Mouse (Mus musculus) stomach, embryonic 14.5 days (tissue): ENCODE results near the gene Prrg2. TPM values are rescaled to one million over a fixed set of nuclear protein-coding genes. Genes with fewer than 3 reads are reported as not detected.

Experiments
- ATAC-seq: fragments of 200-750 bp; cut with Nextera tagmentation; 2 replicates; pipeline ENCODE4 v1.8.0; 2017; ENCODE audit warnings: low read depth, moderate TSS enrichment; ENCODE audit not compliant: insufficient number of reproducible peaks, insufficient read depth, low FRiP score
- H3K27ac ChIP-seq: fragments of 300-500 bp; sonication (generic); 2 replicates; pipeline ENCODE4 v1.5.1; 2014; ENCODE audit warnings: mild to moderate bottlenecking, low read length, moderate library complexity, mixed read lengths
- H3K27me3 ChIP-seq: fragments of 300-500 bp; sonication (generic); 2 replicates; pipeline ENCODE4 v1.6.1; 2014; ENCODE audit warnings: low read length, control low read depth, mixed read lengths; ENCODE audit not compliant: control insufficient read depth, insufficient read depth
- H3K36me3 ChIP-seq: fragments of 300-500 bp; sonication (generic); 2 replicates; pipeline ENCODE4 v1.6.1; 2014; ENCODE audit warnings: mild to moderate bottlenecking, control low read depth, low read length, moderate library complexity, mixed read lengths; ENCODE audit not compliant: control insufficient read depth, insufficient read depth
- H3K4me1 ChIP-seq: fragments of 300-500 bp; sonication (generic); 2 replicates; pipeline ENCODE4 v1.6.1; 2014; ENCODE audit warnings: low read length, control low read depth, mixed read lengths; ENCODE audit not compliant: control insufficient read depth, insufficient read depth
- H3K4me2 ChIP-seq: fragments of 300-500 bp; sonication (generic); replicated peaks from 2 replicates; pipeline ENCODE4 v1.6.1; 2014; ENCODE audit warnings: low read depth, low read length, control low read depth
- H3K4me3 ChIP-seq: fragments of 300-500 bp; sonication (generic); 2 replicates; pipeline ENCODE4 v1.5.1; 2014; ENCODE audit warnings: low read depth, low read length, control low read depth
- H3K9ac ChIP-seq: fragments of 300-500 bp; sonication (generic); replicated peaks from 2 replicates; pipeline ENCODE4 v1.6.1; 2014; ENCODE audit warnings: low read depth, mild to moderate bottlenecking, control low read depth, low read length, moderate library complexity, mixed read lengths
- H3K9me3 ChIP-seq: fragments of 300-500 bp; sonication (generic); 2 replicates; pipeline ENCODE4 v1.6.1; 2016; ENCODE audit warnings: low read depth, low read length, control low read depth; ENCODE audit not compliant: control insufficient read depth
- WGBS: fragments of 180-500 bp; shearing (Covaris S2); extraction: QIAGEN DNeasy Blood & Tissue Kit; methylation state at CpG from one replicate; pipeline ENCODE4 v1.1.7; 2014; 5-methylcytosine and 5-hydroxymethylcytosine counted together
- polyA plus RNA-seq: library from polyadenylated mRNA; unstranded; fragments of >200 nt; fragmentation: Nextera tagmentation; extraction: Ambion mirVana; gene quantifications from 2 replicates; pipeline ENCODE4 v1.2.1, GENCODE M21; 2014

Prrg2 gene
- polyA plus RNA-seq, 1 experiment from 2014 or later, result 20.7 TPM

GRCm38 (mm10) chr7:45052181-45052861, 10.2 kb downstream of the Prrg2 start:
- ATAC-seq, result no peak
- peak overlapping the region; percentile 86 for H3K4me3 ChIP-seq
- no peaks in the 10 kb centered on the region for H3K27me3 ChIP-seq
- peak overlapping the region; percentile 99 for H3K27ac ChIP-seq
- H3K4me1 ChIP-seq, result peaks cover 9% of the 10 kb centered on the region
- H3K4me2 ChIP-seq, result peak overlapping the region; percentile 97
- no peaks in the 10 kb centered on the region for H3K9me3 ChIP-seq
- peaks cover 31% of the 10 kb centered on the region for H3K36me3 ChIP-seq
- under 1% methylated on average over 37 of the region's 38 CpGs for WGBS
- H3K9ac ChIP-seq, result peak overlapping the region; percentile 81

GRCm38 (mm10) chr7:45051601-45051974, 10.9 kb downstream of the Prrg2 start:
- WGBS, result under 1% methylated on average over 13 of the region's 13 CpGs
- H3K9ac ChIP-seq, result peak overlapping the region; percentile 81
- peaks cover 9% of the 10 kb centered on the region for H3K4me1 ChIP-seq
- peak overlapping the region; percentile 97 for H3K4me2 ChIP-seq
- no peaks in the 10 kb centered on the region for H3K27me3 ChIP-seq
- H3K4me3 ChIP-seq, result peak overlapping the region; percentile 86
- no peak for ATAC-seq
- peaks cover 38% of the 10 kb centered on the region for H3K36me3 ChIP-seq
- peak overlapping the region; percentile 99; the same call in 1 of the 2 replicates for H3K27ac ChIP-seq
- H3K9me3 ChIP-seq, result no peaks in the 10 kb centered on the region

DNA sequence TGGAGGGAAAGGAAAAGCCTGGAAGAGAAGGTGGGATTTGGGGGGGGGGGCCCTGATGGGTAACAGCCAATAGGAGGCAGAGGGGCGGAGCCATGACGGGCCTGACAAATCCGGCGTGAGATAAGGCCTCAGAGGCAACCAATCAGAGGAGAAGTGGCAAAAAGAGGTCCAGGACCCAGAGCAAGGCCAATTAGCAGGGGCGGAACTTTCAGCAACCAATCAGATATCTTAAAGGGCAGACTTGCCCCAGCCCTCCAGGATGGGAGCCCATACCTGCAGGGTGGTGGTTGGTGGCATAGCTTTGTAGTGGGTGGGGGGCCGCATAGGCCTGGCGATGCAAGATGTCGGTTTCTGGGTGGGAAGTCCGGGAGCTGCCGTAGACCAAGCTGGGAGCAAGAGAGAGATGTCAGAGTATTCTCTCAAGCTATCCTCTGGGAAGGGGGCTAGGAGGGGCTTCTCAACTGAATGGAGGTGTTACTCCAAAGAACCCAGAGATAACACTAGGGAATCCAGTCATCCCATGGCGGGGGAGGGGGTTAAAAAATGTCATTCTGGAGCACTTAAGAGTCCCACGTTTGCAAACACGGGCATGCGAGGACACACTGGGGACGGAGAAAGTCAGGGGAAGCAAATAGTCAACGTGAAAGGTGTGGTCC, 11.4 kb downstream of the Prrg2 start:
- no peaks in the 10 kb centered on the region for H3K9me3 ChIP-seq
- peaks cover 9% of the 10 kb centered on the region for H3K4me1 ChIP-seq
- H3K27ac ChIP-seq, result peak overlapping the region; percentile 99; the same call in 1 of the 2 replicates
- H3K4me2 ChIP-seq, result peak overlapping the region; percentile 97
- peaks cover 43% of the 10 kb centered on the region for H3K36me3 ChIP-seq
- WGBS, result 5% methylated on average over 16 of the region's 16 CpGs
- peak overlapping the region; percentile 86 for H3K4me3 ChIP-seq
- no peaks in the 10 kb centered on the region for H3K27me3 ChIP-seq
- H3K9ac ChIP-seq, result no peak overlapping the region
- peak; percentile 39 for ATAC-seq

DNA sequence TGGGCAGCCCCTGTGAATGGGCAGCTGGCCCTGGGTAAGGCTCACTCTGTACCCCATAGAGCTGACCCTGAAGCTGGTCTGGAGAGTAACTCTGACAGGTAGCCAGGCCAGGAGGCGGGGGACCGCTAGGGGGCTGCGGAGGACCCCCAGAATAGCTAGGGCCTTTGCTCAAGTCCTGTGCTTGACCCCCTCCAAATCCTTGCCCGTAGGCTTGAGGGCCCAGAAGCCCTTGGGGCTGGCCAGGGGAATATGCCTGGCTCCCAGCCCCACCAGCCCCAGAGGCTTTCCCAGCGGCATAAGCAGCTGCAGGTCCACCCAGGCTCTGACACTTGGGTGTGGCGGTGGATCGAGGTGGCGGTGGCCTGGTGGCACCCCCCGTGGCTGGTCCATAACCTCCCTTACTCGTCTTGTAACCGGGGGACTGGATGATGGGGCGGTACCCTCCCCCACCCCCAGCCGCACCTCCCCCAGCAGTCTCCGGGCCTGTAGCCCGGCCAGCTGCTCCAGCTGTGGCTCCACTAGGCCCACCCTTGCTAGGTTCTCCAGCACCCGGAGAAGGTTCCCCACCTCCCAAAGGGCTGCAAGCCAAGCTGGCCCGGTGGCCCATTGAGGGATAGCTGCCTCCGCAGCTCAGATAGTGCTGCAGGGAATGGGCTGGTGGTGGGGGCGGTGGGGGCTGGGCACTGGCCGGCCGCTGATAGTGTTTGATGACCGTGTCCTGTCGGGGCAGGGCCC, 13.4 kb downstream of the Prrg2 start:
- no peak for ATAC-seq
- Histone ChIP-seq H3K4me2 (no peak overlapping the region), H3K9me3 (no peaks in the 10 kb centered on the region), H3K9ac (no peak overlapping the region), H3K4me3 (no peak overlapping the region), H3K27me3 (no peaks in the 10 kb centered on the region), H3K36me3 (peaks cover 63% of the 10 kb centered on the region), H3K4me1 (peaks cover 9% of the 10 kb centered on the region), H3K27ac (no peak overlapping the region)
- 92% methylated on average over 23 of the region's 23 CpGs for WGBS

DNA sequence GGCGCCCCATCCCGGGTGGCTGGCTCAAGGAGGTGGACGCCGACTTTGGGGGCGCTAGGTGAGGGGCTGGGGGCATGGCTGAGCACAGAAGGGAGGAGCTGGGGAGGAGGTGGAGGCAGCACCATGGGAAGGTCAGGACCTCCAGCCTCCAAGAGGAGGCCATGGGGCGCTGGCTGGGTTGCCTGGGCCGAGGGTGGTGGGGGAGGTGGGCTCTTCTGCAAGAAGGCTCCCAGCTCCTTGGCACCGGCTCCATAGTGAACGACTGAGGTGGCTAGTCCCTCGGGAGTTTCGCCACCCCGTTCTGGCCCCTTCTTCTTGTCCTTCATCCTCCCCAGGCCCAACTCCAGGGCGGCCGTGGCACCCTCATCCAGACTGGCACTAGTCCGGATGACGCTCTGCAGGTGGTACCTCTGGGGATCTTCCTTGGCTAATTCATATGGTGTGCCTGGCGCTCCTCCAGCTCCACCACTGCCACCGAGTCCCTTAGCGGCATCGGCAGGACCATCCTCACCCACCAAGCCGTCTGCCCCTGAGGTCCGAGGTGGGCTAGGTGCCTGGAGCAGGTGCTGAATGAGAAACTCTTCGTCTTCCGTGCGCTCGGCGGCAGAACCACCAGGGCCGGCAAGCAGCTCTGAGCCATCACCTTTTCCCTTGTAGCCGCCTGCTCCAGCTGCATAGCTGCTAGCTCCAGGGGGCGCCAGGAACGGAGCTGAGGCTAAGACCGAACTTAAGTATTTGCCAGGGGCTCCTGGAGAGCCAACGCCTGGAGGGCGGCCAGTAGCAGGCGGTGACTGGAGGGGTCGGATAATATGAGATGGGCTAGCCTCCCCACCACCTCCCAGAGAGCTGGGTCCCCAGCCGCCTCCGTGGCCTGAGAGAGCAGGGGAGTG, 14.2 kb downstream of the Prrg2 start:
- 94% methylated on average over 38 of the region's 38 CpGs for whole genome bisulfite sequencing
- no peak overlapping the region for H3K4me3 ChIP-seq
- no peak for ATAC-seq
- no peaks in the 10 kb centered on the region for H3K27me3 ChIP-seq
- no peak overlapping the region for H3K27ac ChIP-seq
- H3K4me1 ChIP-seq, result peaks cover 9% of the 10 kb centered on the region
- H3K4me2 ChIP-seq, result no peak overlapping the region
- no peak overlapping the region for H3K9ac ChIP-seq
- H3K9me3 ChIP-seq, result no peaks in the 10 kb centered on the region
- H3K36me3 ChIP-seq, result peaks cover 71% of the 10 kb centered on the region

DNA sequence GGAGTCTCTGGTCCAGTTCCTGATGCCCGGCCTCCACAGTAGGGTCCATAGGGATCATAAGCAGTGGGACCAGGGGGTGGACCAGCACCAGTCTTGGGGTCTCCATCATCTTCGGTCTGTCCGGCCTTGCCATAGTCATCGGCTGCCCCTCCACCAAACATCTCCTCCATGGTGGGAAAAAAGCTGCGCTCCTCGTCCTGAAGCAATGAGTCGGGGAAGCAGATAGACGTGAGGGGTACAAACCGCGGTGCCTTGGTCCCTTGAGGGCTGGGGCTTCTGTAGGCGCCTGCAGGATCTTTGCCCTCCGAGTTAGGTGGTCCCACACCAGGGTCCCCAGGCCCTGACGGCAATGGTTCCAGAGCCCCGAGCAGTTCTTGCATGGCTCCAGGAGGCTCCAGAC, 15.0 kb downstream of the Prrg2 start:
- Histone ChIP-seq H3K9ac (no peak overlapping the region), H3K4me3 (no peak overlapping the region), H3K27me3 (no peaks in the 10 kb centered on the region), H3K4me2 (no peak overlapping the region), H3K27ac (no peak overlapping the region), H3K4me1 (peaks cover 9% of the 10 kb centered on the region), H3K36me3 (peaks cover 78% of the 10 kb centered on the region), H3K9me3 (no peaks in the 10 kb centered on the region)
- no peak for ATAC-seq
- 95% methylated on average over 14 of the region's 14 CpGs for WGBS

DNA sequence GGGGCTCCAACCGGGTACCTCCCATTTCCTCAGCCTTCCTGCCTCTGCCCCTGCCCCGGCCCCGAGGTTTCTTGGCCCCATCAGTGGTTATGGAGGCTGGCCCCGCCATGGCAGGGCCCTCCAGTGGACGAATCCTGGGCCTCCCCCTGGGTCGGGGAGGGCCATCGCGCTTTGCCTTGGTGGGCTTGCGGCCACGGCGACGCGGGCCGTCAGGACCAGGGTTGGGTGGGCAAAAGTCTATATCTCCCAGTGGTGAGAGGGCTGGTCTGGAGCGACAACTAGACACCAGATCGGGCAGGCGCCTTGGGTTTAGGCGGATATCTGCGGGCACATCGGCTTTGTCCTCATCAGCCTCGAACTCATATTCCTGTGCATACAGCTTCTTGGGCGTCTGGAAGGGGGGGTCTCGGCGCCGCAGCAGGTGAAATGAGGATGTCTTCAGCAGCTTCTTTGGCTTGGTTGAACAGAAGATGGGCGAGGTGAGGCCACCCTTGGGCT, 15.6 kb downstream of the Prrg2 start:
- ATAC-seq, result no peak
- H3K27me3 ChIP-seq, result no peaks in the 10 kb centered on the region
- H3K4me1 ChIP-seq, result peaks cover 9% of the 10 kb centered on the region
- H3K27ac ChIP-seq, result no peak overlapping the region
- no peak overlapping the region for H3K4me2 ChIP-seq
- WGBS, result 93% methylated on average over 26 of the region's 26 CpGs
- H3K9me3 ChIP-seq, result no peaks in the 10 kb centered on the region
- H3K4me3 ChIP-seq, result no peak overlapping the region
- peaks cover 84% of the 10 kb centered on the region for H3K36me3 ChIP-seq
- no peak overlapping the region for H3K9ac ChIP-seq

DNA sequence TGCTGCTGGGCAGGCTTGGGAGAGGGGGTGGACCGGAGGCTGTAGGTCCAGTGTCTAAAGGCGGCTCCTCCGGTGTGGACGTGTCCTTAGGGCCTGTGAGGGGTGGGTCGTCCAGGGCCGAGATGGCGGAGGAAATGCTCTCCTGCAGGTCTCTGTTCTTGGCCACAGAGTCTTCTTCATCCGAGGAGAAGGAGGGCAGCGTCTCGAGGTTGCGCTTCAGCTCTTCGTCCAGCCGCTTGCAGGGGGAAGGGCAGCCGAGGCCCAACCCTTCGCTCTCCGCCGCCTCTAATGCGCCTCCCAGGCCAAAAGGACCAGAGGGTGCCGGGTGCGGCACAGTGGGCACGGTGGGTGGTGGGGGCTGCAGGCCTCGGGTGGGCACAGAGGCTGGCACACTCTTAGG, 16.7 kb downstream of the Prrg2 start:
- peaks cover 4% of the 10 kb centered on the region; the same call in 1 of the 2 replicates for H3K4me1 ChIP-seq
- H3K36me3 ChIP-seq, result peaks cover 96% of the 10 kb centered on the region
- ATAC-seq, result no peak
- 96% methylated on average over 22 of the region's 22 CpGs for WGBS
- no peak overlapping the region for H3K4me2 ChIP-seq
- H3K4me3 ChIP-seq, result no peak overlapping the region
- H3K9ac ChIP-seq, result no peak overlapping the region
- no peaks in the 10 kb centered on the region for H3K27me3 ChIP-seq
- no peaks in the 10 kb centered on the region for H3K9me3 ChIP-seq
- no peak overlapping the region for H3K27ac ChIP-seq
